Mouse (Mus musculus): ENCODE measurements around the gene Ccdc3.
A peak's percentile ranks its signal among the peaks of the same experiment; 100 is the strongest.
"Not testable (repeated sequence)": the region's sequence is repeated elsewhere in the genome, so short reads cannot be mapped to it uniquely, and the experiment has no call there.

Ccdc3 gene

GRCm38 (mm10) chr2:5137500-5138286, at the start of gene Ccdc3:
Gene Ccdc3, plus strand, starts transcription at chr2:5137776.
- DNase-seq (ENCODE audit: extremely low spot score, low spot score) = peak; percentile 65

GRCm38 (mm10) chr2:5090385-5090784, 47.2 kb upstream of the Ccdc3 start:
- DNase-seq (ENCODE audit: extremely low spot score, low spot score) = not testable (repeated sequence)

DNA sequence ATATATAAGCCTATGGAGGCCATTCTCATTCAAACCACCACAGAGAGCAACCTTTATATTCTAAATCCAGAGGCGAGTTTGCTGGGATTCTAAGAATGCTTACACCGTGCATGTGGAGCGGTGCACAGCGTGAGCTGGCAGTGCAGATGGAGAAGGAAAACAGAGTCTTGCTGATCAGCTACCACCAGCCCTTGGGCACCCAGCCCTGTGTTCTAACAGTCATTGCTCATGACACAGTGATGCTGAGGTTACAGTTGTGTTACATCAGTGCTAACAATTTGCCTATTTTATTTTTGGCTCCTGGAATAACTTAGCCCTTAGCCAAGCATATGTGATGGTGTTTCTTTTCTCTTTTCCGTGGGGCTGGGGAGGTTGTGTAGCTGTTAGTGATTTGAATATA, 42.7 kb upstream of the Ccdc3 start:
- no peak for DNase-seq (ENCODE audit: extremely low spot score, low spot score)

- DNase-seq (ENCODE audit: extremely low spot score, low spot score) = no peak
Measured at GRCm38 (mm10) chr2:5095316-5095715, 42.3 kb upstream of the Ccdc3 start.

- peak; percentile 47 for DNase-seq (ENCODE audit: extremely low spot score, low spot score)
Measured at GRCm38 (mm10) chr2:5097786-5098445, 39.7 kb upstream of the Ccdc3 start.

GRCm38 (mm10) chr2:5099176-5099575, 38.4 kb upstream of the Ccdc3 start:
- DNase-seq (ENCODE audit: extremely low spot score, low spot score) = no peak

- no peak for DNase-seq (ENCODE audit: extremely low spot score, low spot score)
Measured at GRCm38 (mm10) chr2:5101743-5102245, 35.8 kb upstream of the Ccdc3 start.

DNA sequence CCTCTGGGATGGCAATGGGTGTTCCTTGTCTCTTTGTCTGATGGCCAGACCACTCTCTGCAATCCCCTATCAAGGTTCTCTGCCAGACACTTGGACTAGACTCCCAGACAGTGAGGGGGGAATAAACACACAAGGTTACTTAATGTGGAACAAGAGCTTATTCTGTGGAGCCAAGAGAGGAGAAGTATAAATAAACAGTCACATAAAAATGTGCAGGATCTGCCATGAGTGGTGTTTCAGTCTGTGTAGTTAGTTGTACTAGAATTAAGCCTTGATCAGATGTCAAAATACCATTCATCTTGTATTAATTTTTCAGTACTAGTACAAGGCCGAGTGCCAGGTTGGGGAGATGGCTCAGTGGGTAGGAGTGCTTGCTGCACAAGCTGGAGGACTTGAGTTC, 34.7 kb upstream of the Ccdc3 start:
- no peak for DNase-seq (ENCODE audit: extremely low spot score, low spot score)

DNA sequence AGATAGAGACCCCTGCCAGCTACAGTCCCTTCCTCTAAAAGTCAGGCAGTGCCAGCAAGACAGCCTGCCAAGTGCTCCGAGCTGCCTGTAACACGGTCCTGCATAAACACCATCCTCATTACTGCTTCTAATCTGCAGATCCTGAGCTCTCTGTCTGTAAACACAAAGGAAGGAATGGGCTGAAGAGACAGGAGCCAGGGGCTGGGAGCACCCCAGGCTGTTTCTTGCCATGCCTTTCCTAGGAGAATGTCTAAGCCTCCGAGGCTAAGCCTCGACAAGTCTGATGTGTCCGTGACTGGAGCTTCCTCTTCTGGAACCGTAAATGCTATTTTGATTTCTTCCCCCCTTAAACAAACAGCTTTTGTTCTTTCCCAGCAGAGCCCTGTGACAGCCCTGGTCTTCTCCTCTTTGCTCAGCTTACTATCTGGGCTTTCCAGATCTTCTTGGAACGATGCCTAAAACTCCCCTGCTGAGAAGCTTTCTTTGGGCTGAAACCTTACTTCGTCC, 24.7 kb upstream of the Ccdc3 start:
- DNase-seq (ENCODE audit: extremely low spot score, low spot score) = no peak

DNA sequence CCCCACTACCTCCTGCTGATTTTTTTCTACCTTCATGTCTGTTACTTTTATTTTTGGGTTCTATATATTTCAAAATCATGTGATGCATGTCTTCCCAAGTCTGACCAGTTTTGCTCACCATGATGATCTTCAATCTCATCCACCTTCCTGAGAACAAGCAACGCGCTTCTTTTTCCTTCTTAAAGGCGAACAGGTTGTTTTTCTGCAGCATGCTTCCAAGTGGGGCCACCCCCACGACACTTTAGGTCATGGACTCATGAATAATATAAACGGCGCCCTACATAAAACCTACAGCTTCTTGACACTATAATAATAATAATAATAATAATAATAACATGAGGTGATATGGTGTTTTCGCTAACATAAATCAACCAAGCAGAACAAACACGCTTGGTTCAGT, 23.2 kb upstream of the Ccdc3 start:
- DNase-seq (ENCODE audit: extremely low spot score, low spot score) = no peak

DNA sequence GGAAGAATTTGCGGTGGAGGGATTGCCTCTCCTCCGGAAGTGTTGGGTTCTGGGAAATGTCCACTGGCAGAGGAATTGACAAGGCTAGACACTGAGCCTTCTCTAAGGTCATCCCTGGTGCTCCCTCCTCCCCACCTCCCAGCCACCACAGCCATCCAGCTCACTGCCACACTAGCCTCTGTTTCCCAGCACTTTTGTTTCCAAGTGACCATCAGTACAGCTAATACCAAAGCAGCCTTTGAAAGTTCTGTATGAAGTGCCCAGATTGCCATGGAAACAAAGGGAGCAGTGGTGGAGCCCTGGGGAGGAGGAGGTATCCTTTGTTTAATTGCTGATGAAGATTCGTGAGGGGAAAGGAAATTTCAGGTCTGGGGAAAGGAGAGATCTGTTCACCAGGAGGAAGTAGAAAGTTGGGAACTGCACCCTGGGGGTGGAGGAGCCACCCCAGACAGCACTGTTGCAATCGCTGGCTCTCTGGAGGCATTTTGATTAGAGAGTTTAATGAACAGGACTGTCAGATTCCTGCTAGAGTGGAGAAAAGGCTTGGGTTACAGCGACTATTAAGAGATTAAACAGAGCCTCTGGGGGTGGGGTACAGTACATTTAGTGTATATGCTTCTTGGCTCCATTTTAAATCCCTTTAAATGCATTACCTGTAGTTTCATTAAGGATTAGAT, 20.6 kb upstream of the Ccdc3 start:
- no peak for DNase-seq (ENCODE audit: extremely low spot score, low spot score)

DNA sequence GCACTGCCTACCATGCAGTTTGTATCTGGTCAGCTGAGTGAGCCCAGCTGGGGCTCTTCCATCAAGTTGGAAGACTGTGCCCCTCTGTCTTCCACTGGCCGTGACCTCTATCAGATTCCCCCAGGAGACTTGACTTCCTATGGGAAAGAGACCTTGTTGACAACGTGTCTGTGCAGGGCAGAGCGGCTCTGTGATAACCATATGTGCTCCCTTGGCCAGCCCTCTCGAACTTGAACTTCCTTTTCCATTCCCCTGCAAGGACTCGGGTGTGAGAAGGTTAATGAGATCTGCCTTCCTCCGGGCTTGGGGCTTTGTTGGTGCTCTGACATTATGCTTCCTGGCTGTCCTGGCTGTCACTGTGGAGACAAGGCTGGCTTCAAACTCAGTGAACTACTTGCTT, 12.1 kb upstream of the Ccdc3 start:
- peak; percentile 35 for DNase-seq (ENCODE audit: extremely low spot score, low spot score)

DNA sequence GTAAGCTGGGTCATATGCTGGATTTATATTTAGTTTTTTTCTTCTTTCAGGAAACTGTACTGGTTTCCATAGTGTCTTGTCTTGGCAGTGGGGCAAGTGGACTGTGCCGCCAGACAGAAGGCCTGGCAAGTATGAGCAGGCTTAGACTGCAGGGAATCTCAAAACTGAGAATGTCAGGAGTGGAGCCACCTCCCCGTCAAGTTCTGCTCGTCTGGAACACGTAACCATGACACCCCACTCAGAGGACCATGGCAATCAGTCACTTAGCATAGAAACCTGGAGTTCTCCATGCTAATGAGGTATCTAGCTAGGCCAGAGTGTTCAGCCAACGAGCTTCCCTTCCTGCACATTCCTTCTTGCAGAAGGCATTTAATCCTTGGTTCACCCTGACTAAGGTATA, 10.2 kb upstream of the Ccdc3 start:
- DNase-seq (ENCODE audit: extremely low spot score, low spot score) = no peak

DNA sequence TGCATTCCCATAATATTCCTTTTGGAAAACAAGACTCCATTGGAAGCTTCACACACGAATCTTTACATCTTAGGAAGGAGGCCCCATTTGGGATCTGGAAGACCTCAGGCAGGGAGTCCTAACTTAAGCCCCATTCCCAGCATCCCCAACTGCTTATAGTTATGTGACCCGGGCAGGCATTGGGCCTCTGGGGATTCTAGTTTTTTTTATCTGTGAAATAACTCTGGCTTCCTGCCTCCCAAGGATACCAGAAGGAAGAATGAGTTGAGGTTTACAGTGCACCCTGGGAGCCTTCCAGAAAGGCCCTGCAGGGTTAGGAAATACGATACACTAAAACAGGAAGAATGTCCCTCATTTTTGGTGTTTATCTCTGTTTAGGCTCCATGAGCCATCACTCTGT, 8.5 kb upstream of the Ccdc3 start:
- DNase-seq (ENCODE audit: extremely low spot score, low spot score) = no peak

GRCm38 (mm10) chr2:5132046-5132445, 5.5 kb upstream of the Ccdc3 start:
- no peak for DNase-seq (ENCODE audit: extremely low spot score, low spot score)

- DNase-seq (ENCODE audit: extremely low spot score, low spot score) = no peak
Measured at GRCm38 (mm10) chr2:5134959-5135743, 2.4 kb upstream of the Ccdc3 start.

- DNase-seq (ENCODE audit: extremely low spot score, low spot score) = no peak
Measured at GRCm38 (mm10) chr2:5139961-5140360, 2.4 kb downstream of the Ccdc3 start.

DNA sequence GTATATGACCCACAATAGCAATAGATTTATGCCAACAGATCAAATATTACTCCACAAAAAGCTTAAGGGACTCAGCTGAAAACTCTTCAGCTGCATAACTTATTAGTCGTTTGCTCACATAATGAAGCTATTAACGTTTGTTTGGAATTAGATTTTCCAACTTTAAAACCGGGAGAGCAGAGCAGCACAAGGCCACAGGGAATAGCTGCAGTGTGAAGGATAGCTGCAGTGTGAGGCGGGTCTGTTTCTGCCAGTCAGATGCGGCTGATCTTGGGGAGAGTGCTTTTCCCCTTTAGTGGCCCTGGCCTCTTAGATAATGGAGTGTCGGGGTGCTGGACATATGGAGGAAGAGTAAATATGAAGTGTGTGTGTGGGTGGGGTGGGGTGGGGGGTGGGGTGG, 6.9 kb downstream of the Ccdc3 start:
- no peak for DNase-seq (ENCODE audit: extremely low spot score, low spot score)

DNA sequence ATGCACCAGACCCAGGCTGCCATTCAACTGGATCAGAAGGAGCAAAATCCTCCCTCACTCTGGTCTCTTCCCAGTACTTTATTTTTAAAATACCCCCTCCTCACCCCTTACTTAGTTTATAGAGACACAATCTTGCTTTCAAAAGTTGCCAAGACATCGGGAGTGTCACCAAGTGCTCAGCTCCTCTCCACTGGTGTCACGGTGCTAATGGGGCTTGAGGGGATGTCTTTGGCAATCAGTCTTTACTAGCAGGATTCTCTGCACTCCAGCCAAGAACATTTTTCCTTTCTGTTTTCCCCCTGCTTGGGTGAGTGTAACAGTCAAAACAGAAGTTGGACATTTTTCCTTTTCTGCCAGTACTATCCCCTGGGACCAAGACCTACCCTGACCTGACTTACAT, 10.3 kb downstream of the Ccdc3 start:
- DNase-seq (ENCODE audit: extremely low spot score, low spot score) = no peak

DNA sequence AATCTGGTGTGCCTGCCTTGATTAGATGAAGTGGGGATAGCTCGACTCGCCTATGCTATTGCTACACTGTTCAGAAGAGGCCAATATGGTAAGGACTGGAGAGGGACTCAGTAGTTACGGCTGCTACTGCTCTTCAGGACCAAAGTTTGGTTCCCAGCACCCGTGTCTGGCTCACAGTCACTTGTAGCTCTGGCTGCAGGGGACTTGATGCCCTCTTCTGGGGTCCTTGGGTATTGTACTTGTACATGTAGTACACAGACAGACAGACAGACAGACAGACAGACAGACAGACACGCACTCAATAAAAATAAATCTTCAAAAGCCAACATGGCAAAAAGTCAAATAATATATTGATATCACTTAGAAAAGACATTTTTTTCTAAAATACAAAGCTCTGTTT, 17.1 kb downstream of the Ccdc3 start:
- DNase-seq (ENCODE audit: extremely low spot score, low spot score) = no peak

DNA sequence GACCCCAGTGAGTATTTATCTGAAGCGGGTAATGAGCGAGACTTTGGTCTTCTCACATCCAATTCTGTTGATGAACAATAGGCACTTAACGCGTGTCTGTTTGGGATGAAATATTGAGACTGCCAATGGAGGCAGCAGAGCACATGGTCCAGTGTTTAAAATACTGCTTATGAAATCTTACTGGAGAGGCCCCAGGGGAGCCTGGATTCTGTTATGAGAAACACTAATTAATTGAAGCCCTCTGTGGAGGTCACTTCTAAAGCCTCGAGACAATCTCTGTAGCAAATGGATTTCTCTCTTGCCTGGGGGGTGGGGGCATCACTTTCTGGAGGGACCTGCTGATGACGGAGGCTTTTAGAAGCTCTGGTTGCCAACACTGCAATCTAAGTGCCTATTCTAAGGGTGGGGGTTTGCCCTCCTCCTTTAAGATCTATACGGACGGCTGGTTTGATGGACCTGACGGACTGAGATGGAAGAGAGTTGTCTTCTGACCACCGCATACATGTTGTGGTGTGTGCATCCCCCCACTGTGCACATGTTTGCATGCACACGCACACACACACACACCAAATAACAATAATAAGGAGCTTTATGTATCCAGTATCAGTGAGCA, 22.8 kb downstream of the Ccdc3 start:
- DNase-seq (ENCODE audit: extremely low spot score, low spot score) = no peak

All from neural tube, embryonic 10.5 days (tissue).